Mouse (Mus musculus): ENCODE data around the gene Dpy19l2. TPM values are rescaled to one million over a fixed set of nuclear protein-coding genes. Genes with fewer than 3 reads are reported as not detected.

Gene Dpy19l2
- total RNA-seq (2023) = not detected

DNA sequence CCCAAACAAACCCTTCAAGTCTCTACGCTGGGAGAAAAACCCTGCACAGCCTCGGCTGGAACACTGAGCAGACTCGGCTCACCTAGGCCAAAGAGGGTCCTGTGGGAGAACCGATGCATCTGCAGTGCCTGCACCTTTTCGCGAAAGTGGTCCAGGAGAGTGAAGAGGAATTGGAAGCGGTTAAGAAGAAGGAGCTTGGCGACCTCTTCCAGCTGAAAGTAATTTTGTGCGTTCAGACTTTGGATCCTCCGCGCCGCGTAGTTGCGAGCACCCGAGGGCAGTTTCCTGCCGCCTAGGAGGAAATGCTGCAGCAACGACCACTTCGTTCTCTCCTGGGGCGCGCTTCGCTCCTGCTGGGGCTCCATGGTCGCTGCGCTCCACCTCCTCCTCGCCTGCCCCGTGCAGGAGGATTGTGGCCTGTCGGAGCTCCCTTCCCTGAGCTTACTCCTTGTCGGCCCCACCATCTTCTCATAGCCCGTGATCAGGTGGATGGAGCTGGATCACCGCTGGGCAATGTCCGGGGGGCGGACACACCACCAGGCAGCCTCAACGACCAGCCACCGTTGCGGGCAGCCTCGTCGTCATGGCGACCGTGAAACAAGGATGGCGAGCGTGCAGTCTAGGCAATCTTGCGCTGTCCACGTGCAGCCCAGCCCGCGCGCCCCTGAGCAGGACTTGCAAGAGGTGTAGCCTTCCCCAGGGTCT lies at the start of gene Dpy19l2:
TSS of gene Dpy19l2 (minus strand) at position 594 of the 705 bp plus-strand sequence.

DNA sequence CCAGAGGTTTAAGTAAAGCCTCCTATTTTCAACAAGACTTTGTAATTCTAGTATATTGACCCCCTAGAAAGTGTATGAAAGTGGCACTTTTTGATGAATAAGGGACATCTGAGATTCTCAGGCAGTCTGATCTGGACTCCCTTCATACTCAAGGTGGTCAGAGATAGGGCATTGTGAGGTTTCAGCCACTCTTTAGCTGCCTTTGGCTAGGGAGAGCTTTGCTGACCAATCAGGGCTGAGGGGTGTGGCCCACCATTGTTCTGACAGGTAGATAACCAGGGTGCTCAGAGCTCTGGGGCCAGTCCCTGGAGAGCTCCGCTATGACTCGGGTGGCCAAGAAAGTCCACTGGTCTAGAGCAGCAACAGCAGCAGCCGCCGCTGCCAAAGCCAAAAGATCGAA lies 71.2 kb downstream of the Dpy19l2 start, which contains the start of gene Cypt4:
TSS of gene Cypt4 (plus strand) at position 301 of the 400 bp plus-strand sequence.

Other genes with a start within 250 kb of the Dpy19l2 start
- gene Dpy19l1, start 193.2 kb downstream of the Dpy19l2 start, total RNA-seq (2023) = 14.9 TPM
- not detected for gene Cypt4, start 71.1 kb downstream of the Dpy19l2 start, total RNA-seq (2023)
- not detected for gene Tbx20, start 78.0 kb upstream of the Dpy19l2 start, total RNA-seq (2023)